Mouse (Mus musculus): ENCODE measurements around the gene Sema3g. TPM values are rescaled to one million over a fixed set of nuclear protein-coding genes. Genes with fewer than 3 reads are reported as not detected.
A peak's percentile ranks its signal among the peaks of the same experiment; 100 is the strongest.

Gene Sema3g
- polyA plus RNA-seq, 1 experiment from 2014 or later = 0.74 TPM

- WGBS = 77% methylated on average over 13 of the region's 13 CpGs
- no peak overlapping the region for H3K4me3 ChIP-seq (ENCODE audit: low read depth, low read length)
- TF ChIP-seq CTCF (IDR thresholded peaks at IDR 0.05; ENCODE audit: low read depth) = no peak
- ATAC-seq = no peak
- H3K27me3 ChIP-seq (replicated peaks; ENCODE audit: control insufficient read depth, insufficient read depth, low read length) = no peaks in the 10 kb centered on the region
- H3K36me3 ChIP-seq (ENCODE audit: control insufficient read depth, insufficient read depth) = peaks cover under 1% of the 10 kb centered on the region; the same call in 1 of the 2 replicates
- H3K9me3 ChIP-seq (ENCODE audit: control insufficient read depth) = no peaks in the 10 kb centered on the region
- H3K9ac ChIP-seq (ENCODE audit: low read depth, low read length) = no peak overlapping the region
- no peak overlapping the region for H3K4me2 ChIP-seq (replicated peaks; ENCODE audit: low read depth)
- H3K4me1 ChIP-seq (replicated peaks; ENCODE audit: control insufficient read depth, insufficient read depth, low read length) = no peaks in the 10 kb centered on the region
- H3K27ac ChIP-seq (ENCODE audit: low read depth, low read length) = no peak overlapping the region
Measured at GRCm38 (mm10) chr14:31232404-31233069, 14.9 kb downstream of the Sema3g start.

GRCm38 (mm10) chr14:31233070-31233995 lies 15.7 kb downstream of the Sema3g start:
- Histone ChIP-seq H3K4me3 (ENCODE audit: low read depth, low read length) (no peak overlapping the region), H3K9me3 (ENCODE audit: control insufficient read depth) (no peaks in the 10 kb centered on the region), H3K27me3 (replicated peaks; ENCODE audit: control insufficient read depth, insufficient read depth, low read length) (no peaks in the 10 kb centered on the region), H3K4me1 (replicated peaks; ENCODE audit: control insufficient read depth, insufficient read depth, low read length) (no peaks in the 10 kb centered on the region), H3K9ac (ENCODE audit: low read depth, low read length) (no peak overlapping the region), H3K36me3 (ENCODE audit: control insufficient read depth, insufficient read depth) (peaks cover 6% of the 10 kb centered on the region; the same call in 1 of the 2 replicates), H3K4me2 (replicated peaks; ENCODE audit: low read depth) (no peak overlapping the region), H3K27ac (ENCODE audit: low read depth, low read length) (peak overlapping the region; percentile 21; the same call in 1 of the 2 replicates)
- ATAC-seq = no peak
- no peak for TF ChIP-seq CTCF (IDR thresholded peaks at IDR 0.05; ENCODE audit: low read depth)
- 70% methylated on average over 14 of the region's 14 CpGs for WGBS

- H3K36me3 ChIP-seq (ENCODE audit: control insufficient read depth, insufficient read depth) = peaks cover 6% of the 10 kb centered on the region; the same call in 1 of the 2 replicates
- 15% methylated on average over 11 of the region's 11 CpGs for WGBS
- H3K27me3 ChIP-seq (replicated peaks; ENCODE audit: control insufficient read depth, insufficient read depth, low read length) = no peaks in the 10 kb centered on the region
- no peak overlapping the region for H3K4me3 ChIP-seq (ENCODE audit: low read depth, low read length)
- no peak overlapping the region for H3K4me2 ChIP-seq (replicated peaks; ENCODE audit: low read depth)
- no peaks in the 10 kb centered on the region for H3K9me3 ChIP-seq (ENCODE audit: control insufficient read depth)
- H3K27ac ChIP-seq (ENCODE audit: low read depth, low read length) = no peak overlapping the region
- H3K9ac ChIP-seq (ENCODE audit: low read depth, low read length) = no peak overlapping the region
- peak; percentile 96 for TF ChIP-seq CTCF (IDR thresholded peaks at IDR 0.05; ENCODE audit: low read depth)
- H3K4me1 ChIP-seq (replicated peaks; ENCODE audit: control insufficient read depth, insufficient read depth, low read length) = no peaks in the 10 kb centered on the region
- ATAC-seq = no peak
Measured at GRCm38 (mm10) chr14:31233996-31234591, 16.4 kb downstream of the Sema3g start.

GRCm38 (mm10) chr14:31237101-31237882 lies 19.6 kb downstream of the Sema3g start:
- Histone ChIP-seq H3K4me3 (ENCODE audit: low read depth, low read length) (no peak overlapping the region), H3K9me3 (ENCODE audit: control insufficient read depth) (no peaks in the 10 kb centered on the region), H3K27ac (ENCODE audit: low read depth, low read length) (no peak overlapping the region), H3K36me3 (ENCODE audit: control insufficient read depth, insufficient read depth) (peaks cover 9% of the 10 kb centered on the region; the same call in 1 of the 2 replicates), H3K9ac (ENCODE audit: low read depth, low read length) (no peak overlapping the region), H3K4me1 (replicated peaks; ENCODE audit: control insufficient read depth, insufficient read depth, low read length) (no peaks in the 10 kb centered on the region), H3K27me3 (replicated peaks; ENCODE audit: control insufficient read depth, insufficient read depth, low read length) (no peaks in the 10 kb centered on the region), H3K4me2 (replicated peaks; ENCODE audit: low read depth) (no peak overlapping the region)
- ATAC-seq = no peak
- TF ChIP-seq CTCF (IDR thresholded peaks at IDR 0.05; ENCODE audit: low read depth) = no peak
- 81% methylated on average over 7 of the region's 7 CpGs for WGBS

DNA sequence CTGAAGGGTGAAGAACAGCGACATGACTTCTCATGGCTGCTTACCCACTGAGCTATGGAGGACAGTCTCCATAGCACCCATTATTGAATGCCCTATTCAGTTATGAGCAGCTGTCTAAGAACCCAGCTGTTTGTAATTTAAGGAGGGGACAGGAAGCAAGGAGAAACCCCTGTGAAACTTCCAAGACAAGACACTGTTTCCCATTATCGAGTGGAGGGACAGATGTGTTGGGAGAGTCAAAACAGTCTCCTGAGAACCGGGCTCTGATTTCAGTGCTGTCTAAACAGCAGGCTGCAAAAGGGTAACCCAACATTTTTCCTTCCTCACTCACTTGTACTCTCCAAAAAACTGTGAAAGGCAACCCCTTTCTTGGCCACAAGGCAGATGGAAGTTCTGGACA lies 22.9 kb downstream of the Sema3g start:
- Histone ChIP-seq H3K4me1 (replicated peaks; ENCODE audit: control insufficient read depth, insufficient read depth, low read length) (no peaks in the 10 kb centered on the region), H3K4me2 (replicated peaks; ENCODE audit: low read depth) (no peak overlapping the region), H3K27me3 (replicated peaks; ENCODE audit: control insufficient read depth, insufficient read depth, low read length) (no peaks in the 10 kb centered on the region), H3K27ac (ENCODE audit: low read depth, low read length) (no peak overlapping the region), H3K4me3 (ENCODE audit: low read depth, low read length) (no peak overlapping the region), H3K9me3 (ENCODE audit: control insufficient read depth) (no peaks in the 10 kb centered on the region), H3K9ac (ENCODE audit: low read depth, low read length) (no peak overlapping the region), H3K36me3 (ENCODE audit: control insufficient read depth, insufficient read depth) (peaks cover 9% of the 10 kb centered on the region; the same call in 1 of the 2 replicates)
- no peak for TF ChIP-seq CTCF (IDR thresholded peaks at IDR 0.05; ENCODE audit: low read depth)
- WGBS = 75% methylated on average over 3 of the region's 3 CpGs
- no peak for ATAC-seq
